Mouse (Mus musculus) hindbrain, embryonic 12.5 days (tissue): Measurements from ENCODE around the gene Hyls1. TPM values are rescaled to one million over a fixed set of nuclear protein-coding genes. Genes with fewer than 3 reads are reported as not detected.

Source experiments
- ATAC-seq: fragments of 200-750 bp; cut with Nextera tagmentation; 2 replicates; pipeline ENCODE4 v1.8.0; 2017; ENCODE audit warnings: moderate TSS enrichment; ENCODE audit not compliant: low FRiP score
- H3K27ac ChIP-seq: fragments of 300-500 bp; sonication (generic); 2 replicates; pipeline ENCODE4 v1.5.1; 2016; ENCODE audit warnings: mild to moderate bottlenecking
- H3K27me3 ChIP-seq: fragments of 300-500 bp; sonication (generic); 2 replicates; pipeline ENCODE4 v1.6.1; 2016; ENCODE audit warnings: mild to moderate bottlenecking
- H3K36me3 ChIP-seq: fragments of 300-500 bp; sonication (generic); 2 replicates; pipeline ENCODE4 v1.6.1; 2016; ENCODE audit warnings: mild to moderate bottlenecking
- H3K4me1 ChIP-seq: fragments of 300-500 bp; sonication (generic); 2 replicates; pipeline ENCODE4 v1.6.1; 2016
- H3K4me2 ChIP-seq: fragments of 300-500 bp; sonication (generic); replicated peaks from 2 replicates; pipeline ENCODE4 v1.6.1; 2016; ENCODE audit warnings: mild to moderate bottlenecking
- H3K4me3 ChIP-seq: fragments of 300-500 bp; sonication (generic); 2 replicates; pipeline ENCODE4 v1.5.1; 2016; ENCODE audit warnings: mild to moderate bottlenecking
- H3K9ac ChIP-seq: fragments of 300-500 bp; sonication (generic); 2 replicates; pipeline ENCODE4 v1.6.1; 2016; ENCODE audit warnings: mild to moderate bottlenecking, moderate library complexity
- H3K9me3 ChIP-seq: fragments of 300-500 bp; sonication (generic); replicated peaks from 2 replicates; pipeline ENCODE4 v1.6.1; 2016; ENCODE audit warnings: mild to moderate bottlenecking
- WGBS: fragments of 180-500 bp; shearing (Covaris S2); methylation state at CpG from one replicate; pipeline ENCODE4 v1.1.7; 2016; 5-methylcytosine and 5-hydroxymethylcytosine counted together
- polyA plus RNA-seq: library from polyadenylated mRNA; unstranded; fragments of >200 nt; fragmentation: Nextera tagmentation; extraction: Ambion mirVana; gene quantifications from 2 replicates; pipeline ENCODE4 v1.2.1, GENCODE M21; 2016

The Hyls1 gene
- polyA plus RNA-seq, 1 experiment from 2014 or later: 22.3 TPM

DNA sequence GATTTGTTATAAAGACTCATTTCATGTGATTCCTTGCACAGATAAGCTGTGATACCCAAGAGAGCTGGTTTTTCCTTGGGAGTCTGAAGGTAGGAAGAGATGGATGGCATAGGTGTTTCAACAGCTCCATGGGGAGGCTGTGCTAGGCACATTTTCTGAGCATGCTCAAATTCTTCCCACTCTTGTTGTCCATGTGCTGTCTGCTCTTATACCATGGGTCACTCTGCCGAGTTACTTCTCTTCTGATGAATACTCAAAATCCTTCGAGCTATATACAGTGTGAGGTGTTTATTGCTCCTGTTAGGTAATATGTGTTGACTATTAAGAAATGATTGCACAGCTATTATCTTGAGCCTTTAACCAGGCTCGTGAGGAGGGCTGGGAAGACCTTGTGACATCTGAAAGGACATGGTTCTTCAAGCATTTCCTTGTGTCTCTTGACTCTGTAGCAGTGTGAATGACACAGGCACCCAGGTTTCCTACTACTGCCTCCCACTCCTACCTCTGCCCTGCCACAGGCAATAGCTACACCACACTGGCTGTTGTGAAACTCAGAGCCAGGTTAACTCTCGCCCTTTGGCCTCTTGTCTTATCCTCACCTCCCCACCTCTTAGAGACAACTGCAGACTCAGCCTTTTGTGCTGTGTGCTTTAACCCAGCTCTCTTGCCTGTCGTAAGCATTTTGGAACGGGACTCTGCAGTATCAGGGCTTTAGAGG, 49.4 kb downstream of the Hyls1 start:
- no peaks in the 10 kb centered on the region for H3K9me3 ChIP-seq
- no peak overlapping the region for H3K9ac ChIP-seq
- no peak overlapping the region for H3K4me2 ChIP-seq
- peaks cover 11% of the 10 kb centered on the region for H3K4me1 ChIP-seq
- H3K4me3 ChIP-seq: no peak overlapping the region
- H3K36me3 ChIP-seq: no peaks in the 10 kb centered on the region
- no peak overlapping the region for H3K27ac ChIP-seq
- 81% methylated on average over 6 of the region's 6 CpGs for WGBS
- ATAC-seq: no peak
- no peaks in the 10 kb centered on the region for H3K27me3 ChIP-seq

GRCm38 (mm10) chr9:35518169-35518568, 52.0 kb downstream of the Hyls1 start, which contains the start of gene Gm1113:
TSS of gene Gm1113 (minus strand) at chr9:35518269.
- no peak within 1 kb of the TSS for H3K27ac ChIP-seq
- H3K27me3 ChIP-seq: peaks cover 3% of the 10 kb centered on the region; the same call in 1 of the 2 replicates
- H3K9me3 ChIP-seq: no peaks in the 10 kb centered on the region
- H3K9ac ChIP-seq: no peak within 1 kb of the TSS
- H3K4me2 ChIP-seq: no peak within 1 kb of the TSS
- H3K4me1 ChIP-seq: peaks cover 1% of the 10 kb centered on the region; the same call in 1 of the 2 replicates
- no peak for ATAC-seq
- no peak within 1 kb of the TSS for H3K4me3 ChIP-seq
- WGBS: 79% methylated on average over 3 of the region's 3 CpGs
- no peaks in the 10 kb centered on the region for H3K36me3 ChIP-seq

DNA sequence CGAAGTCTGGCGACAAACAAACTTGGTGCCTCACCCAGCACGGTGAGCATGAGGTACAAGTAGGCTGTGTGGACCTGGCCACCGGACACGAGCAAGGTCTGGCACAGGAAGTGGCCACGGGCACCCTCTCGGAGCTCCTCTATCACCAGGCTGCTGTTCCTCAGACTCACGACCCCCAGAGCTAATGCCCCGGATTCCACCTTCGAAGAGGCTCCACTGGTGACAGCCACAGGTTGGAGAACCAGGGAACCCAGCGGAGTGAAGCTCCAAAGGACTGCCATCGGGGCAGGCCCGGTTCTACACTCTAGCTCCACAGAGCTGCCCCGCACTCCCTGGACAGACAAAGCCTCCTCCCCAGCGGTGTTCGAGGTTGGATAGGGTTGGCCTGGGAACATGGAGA, 53.5 kb downstream of the Hyls1 start:
- Histone ChIP-seq H3K9me3 (no peaks in the 10 kb centered on the region), H3K9ac (no peak overlapping the region), H3K27me3 (peaks cover 3% of the 10 kb centered on the region), H3K36me3 (no peaks in the 10 kb centered on the region), H3K27ac (no peak overlapping the region), H3K4me3 (no peak overlapping the region), H3K4me1 (no peaks in the 10 kb centered on the region), H3K4me2 (no peak overlapping the region)
- ATAC-seq: no peak
- 94% methylated on average over 16 of the region's 16 CpGs for WGBS

DNA sequence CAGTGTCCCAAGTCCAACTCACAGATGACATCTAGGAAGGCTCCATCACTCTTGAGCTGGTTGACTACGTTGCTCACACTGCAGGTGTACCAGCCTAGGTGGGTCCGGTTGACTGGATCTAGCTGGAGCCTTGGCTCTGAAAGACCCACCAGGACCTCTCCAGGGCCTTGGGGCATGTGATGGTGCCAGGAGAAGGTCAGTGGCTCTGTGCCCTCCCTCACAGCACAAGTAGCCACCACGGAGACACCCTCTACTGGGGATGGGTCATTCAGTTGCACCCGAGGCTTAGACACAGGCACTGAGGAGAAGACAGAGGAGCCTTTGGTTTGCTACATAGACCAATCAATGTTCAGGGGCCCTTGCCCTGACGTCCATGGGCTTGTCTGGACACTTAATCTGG, 54.0 kb downstream of the Hyls1 start:
- no peak overlapping the region for H3K4me2 ChIP-seq
- H3K27me3 ChIP-seq: peaks cover 3% of the 10 kb centered on the region
- no peak for ATAC-seq
- H3K36me3 ChIP-seq: no peaks in the 10 kb centered on the region
- no peak overlapping the region for H3K27ac ChIP-seq
- no peaks in the 10 kb centered on the region for H3K9me3 ChIP-seq
- H3K4me1 ChIP-seq: no peaks in the 10 kb centered on the region
- no peak overlapping the region for H3K4me3 ChIP-seq
- WGBS: 90% methylated on average over 5 of the region's 5 CpGs
- H3K9ac ChIP-seq: no peak overlapping the region

GRCm38 (mm10) chr9:35513900-35514299, 56.3 kb downstream of the Hyls1 start:
- Histone ChIP-seq H3K4me1 (no peaks in the 10 kb centered on the region), H3K27ac (no peak overlapping the region), H3K4me2 (no peak overlapping the region), H3K9ac (no peak overlapping the region), H3K36me3 (no peaks in the 10 kb centered on the region), H3K9me3 (no peaks in the 10 kb centered on the region), H3K4me3 (no peak overlapping the region), H3K27me3 (peaks cover 3% of the 10 kb centered on the region)
- no peak for ATAC-seq
- 86% methylated on average over 4 of the region's 4 CpGs for WGBS

Other genes with a start within 250 kb of the Hyls1 start
- gene Cdon, start 149.3 kb downstream of the Hyls1 start, polyA plus RNA-seq: 15.8 and 21.5 TPM in 2 replicates
- gene Gm1113, start 52.1 kb downstream of the Hyls1 start, polyA plus RNA-seq: not detected in 2 replicates
- 11.5 and 12.6 TPM in 2 replicates for gene Ddx25, start 11.9 kb downstream of the Hyls1 start, polyA plus RNA-seq
- 16.3 and 16.7 TPM in 2 replicates for gene Pus3, start 11.8 kb downstream of the Hyls1 start, polyA plus RNA-seq
- gene Pate2, start 114 bp downstream of the Hyls1 start, polyA plus RNA-seq: 2.0 and 2.3 TPM in 2 replicates
- gene Pate4, start 41.5 kb upstream of the Hyls1 start, polyA plus RNA-seq: not detected in 2 replicates
- gene Pate3, start 77.8 kb upstream of the Hyls1 start, polyA plus RNA-seq: not detected in 2 replicates
- gene Pate1, start 117.0 kb upstream of the Hyls1 start, polyA plus RNA-seq: 0.18 TPM in 1 of 2 replicates, not detected in the other
- not detected in 2 replicates for gene Gm17677, start 170.7 kb upstream of the Hyls1 start, polyA plus RNA-seq
- not detected in 2 replicates for gene Gm17727, start 207.7 kb upstream of the Hyls1 start, polyA plus RNA-seq
- not detected in 2 replicates for gene Gm27235, start 219.7 kb upstream of the Hyls1 start, polyA plus RNA-seq
- not detected in 2 replicates for gene D730048I06Rik, start 219.7 kb upstream of the Hyls1 start, polyA plus RNA-seq